Mouse (Mus musculus): ENCODE measurements around the gene Krtap4-9.

DNA sequence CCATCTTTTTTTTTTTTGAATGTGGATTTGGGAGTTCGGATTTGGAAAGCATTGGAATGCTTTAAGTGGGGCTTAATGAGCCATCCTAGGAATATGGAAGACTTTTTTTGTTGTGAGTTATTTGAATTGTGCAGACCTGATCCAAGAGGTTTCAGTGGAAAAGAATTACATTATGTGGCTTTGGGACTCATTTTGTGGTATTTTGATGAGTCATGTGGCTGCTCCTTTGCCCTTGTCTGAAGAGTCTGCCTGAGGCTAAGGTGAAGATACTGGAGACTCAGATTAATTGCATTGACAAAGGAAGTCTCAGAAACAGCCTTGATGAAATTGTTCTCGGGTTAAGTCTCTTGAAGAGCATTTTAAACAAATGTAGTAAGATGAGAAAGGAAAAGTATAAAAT lies 16.6 kb upstream of the Krtap4-9 start:
- no peak for TF ChIP-seq GATA1 (IDR thresholded peaks at IDR 0.05; ENCODE audit: borderline replicate concordance, low read length)
- no peak for TF ChIP-seq FLI1 (IDR thresholded peaks at IDR 0.05; ENCODE audit: low read length)

Measured in megakaryocyte, embryonic 14.5 days (primary cell).